Mouse (Mus musculus) cerebellum, postnatal 14 days (tissue): ENCODE data around the gene Dusp1.
A peak's percentile ranks its signal among the peaks of the same experiment; 100 is the strongest.

Experiments used
- DNase-seq, 2 experiments: peaks; one replicate each; pipeline ENCODE4 v3.0.0; 2021; ENCODE audit warnings: mixed read lengths in 2 of 2

Gene Dusp1

DNA sequence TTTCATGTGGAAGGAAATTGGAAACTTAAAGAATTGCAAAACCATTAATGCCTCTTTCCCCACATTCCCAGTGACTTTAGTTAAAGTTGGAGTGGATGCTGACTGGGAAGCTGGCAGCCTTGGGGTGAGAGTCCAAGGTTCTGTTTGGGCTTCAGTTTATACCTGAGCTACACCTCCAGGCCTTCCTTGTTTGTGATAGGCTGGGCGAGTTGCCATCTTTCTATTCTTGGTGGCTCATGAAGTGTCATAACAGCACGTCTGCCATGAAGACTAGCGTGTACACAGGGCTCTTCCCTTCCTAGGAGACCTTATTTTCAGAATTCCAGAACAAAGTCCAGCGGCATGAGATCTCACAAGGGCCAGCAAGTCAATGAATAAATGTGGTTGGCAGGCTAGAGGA, 39.2 kb downstream of the Dusp1 start:
- DNase-seq, result no peak

DNA sequence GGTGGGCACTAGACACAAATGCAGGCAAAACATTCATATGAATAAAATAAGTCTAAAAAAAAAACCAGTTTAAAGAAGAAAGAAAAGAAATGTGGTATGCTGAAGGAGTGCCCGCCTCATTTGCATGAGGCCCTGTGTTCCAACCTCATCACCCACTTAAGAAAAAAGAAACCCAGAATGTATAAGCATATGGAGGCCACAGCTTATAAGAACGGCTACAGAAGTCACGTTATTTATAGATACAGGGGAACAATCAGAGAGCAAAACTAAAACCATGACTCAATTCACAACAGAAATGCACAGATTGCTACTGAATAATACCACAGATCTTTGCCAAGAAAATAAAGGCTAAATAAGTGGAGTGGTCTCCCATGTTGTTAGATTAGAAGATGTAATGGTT, 43.6 kb downstream of the Dusp1 start:
- DNase-seq, result no peak

DNA sequence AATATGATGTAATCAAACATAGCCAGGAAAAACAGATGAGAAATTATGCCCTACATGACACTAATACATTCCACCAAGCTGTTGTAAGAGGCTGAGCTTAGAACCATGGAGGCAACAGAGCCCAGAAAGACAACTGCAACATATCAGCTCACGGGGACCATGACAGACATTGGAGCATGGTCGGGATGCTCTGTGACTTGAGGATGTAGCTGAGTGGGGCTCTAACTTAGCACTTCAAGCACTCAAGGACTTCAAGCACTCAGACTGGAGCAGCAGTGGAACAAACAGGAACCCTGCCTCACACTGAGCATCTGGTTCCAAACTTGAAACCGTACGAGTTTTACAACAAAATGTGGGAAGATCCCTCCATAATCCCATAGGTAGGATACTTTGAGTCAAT, 46.3 kb downstream of the Dusp1 start:
- DNase-seq, result no peak

DNA sequence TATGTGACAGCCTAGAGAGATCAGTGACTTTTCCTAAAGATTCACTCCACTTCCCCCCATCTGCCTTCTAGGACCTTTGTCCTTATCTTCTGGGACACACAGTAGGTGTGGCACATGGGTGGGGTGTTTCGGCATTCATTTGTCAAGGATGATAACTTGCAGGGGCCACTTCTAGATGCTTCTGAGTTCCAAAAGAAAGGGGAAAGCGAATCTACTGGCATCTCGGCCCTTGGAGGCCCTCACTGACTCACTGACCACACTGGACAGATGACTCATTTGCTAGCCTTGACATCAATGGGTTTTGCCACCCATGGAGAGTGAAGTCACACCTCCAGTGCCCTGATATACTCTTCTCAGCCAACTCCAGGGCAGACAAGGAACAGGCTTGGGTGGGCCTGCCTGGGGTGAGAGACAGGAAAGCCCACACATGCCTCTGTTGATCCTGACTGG, 47.3 kb downstream of the Dusp1 start:
- no peak for DNase-seq

DNA sequence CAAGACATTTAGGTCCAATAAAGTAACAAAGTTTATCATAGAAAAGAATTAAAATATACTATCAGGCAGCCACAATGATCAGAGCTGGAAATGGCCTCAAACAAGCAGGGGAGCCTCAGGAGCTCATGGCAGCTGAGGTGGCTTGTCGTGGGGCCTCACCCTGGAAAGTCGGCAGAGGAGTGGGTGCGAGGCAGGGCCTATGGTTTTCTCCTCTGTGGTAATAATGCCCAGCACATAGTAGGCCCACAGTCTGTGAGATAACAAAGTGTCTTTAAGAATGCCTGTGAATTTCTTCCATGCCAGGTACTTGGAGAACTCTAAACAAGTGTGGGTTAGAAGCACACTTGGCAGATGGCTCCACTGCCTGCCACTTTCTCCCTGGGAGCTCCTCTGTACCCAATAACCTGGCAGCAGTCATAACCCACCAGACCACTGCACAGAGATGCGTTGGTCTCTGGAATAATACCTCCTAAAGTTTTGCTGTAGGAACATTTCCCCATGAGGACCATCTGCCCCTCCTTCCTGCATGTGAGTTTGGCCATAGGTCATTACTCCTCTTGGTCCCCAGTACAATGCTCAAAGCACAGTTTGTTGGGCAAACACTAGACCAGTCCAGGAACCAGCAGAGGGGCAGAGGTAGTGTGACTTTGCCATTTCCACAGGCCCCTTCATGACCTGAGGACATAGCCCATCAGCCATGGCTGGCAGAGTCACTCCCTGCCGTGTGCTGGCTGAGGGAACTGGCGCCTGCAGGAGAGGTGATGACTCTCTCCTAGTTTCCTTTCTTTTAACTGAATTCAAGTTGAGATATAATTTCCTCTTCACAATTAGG, 48.3 kb downstream of the Dusp1 start:
- no peak for DNase-seq

DNA sequence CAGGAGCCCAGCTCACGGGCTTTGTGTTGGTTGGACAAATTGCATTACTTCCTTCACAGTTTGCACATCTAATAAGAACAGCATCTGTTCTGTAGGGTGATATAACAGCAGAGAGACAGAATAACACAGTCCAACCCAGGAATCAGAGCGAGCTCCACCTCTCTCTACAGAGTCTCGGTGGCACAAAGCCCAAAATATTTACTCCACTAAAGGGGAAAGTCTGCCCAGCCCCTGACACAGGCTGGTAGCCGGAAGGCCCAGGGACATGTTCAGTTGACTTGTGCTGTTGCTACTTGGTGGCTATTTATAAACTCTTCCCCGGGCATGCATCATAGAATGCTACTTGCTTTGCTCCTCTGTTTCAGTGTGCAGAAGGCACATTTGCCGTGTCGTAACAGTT, 49.0 kb downstream of the Dusp1 start:
- DNase-seq, result no peak

DNA sequence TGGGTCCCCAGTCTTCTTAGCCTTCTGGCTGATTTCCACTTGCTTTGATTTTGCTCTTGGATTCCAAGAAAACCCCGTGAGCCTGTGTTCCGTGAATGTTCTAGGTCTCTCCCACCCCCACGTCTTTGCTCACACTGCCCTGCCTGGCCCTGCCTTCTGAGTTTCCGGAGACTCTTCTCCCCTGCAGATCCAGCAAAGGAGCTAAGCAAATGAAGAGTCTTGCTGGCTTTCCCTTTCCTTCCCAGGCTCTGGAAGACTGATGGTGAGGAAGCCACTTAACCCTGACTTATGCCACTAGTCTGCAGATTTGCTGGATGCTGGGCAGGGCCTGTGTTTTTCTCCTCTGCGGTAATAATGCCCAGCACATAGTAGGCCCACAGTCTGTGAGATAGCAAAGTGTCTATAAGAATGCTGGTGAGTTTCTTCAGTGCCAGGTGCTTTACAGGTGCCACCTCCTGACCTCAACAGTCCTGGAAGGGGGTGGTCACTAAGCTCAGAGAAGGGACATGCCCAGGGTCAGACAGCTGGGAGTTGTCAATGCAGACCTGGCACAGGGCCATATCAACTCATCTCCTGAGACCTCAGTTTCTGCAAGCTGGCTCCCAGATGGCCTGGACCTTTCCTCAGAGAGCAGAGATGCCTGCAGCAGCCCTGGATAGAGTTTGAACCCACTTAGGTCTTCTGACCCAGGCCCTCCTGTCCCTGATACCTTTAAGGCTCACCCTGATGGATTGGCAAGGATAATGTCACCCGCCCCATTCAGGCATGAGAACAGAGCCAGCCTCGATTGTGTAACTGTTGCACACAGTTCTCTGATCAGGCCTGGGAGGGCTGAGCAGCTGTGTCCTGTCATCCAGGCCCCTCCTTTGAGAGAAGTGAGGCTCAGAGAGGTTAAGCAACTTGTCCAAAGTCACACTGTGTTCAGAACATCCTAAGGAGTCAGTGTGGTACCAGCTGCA, 49.8 kb downstream of the Dusp1 start:
- DNase-seq, result no peak

DNA sequence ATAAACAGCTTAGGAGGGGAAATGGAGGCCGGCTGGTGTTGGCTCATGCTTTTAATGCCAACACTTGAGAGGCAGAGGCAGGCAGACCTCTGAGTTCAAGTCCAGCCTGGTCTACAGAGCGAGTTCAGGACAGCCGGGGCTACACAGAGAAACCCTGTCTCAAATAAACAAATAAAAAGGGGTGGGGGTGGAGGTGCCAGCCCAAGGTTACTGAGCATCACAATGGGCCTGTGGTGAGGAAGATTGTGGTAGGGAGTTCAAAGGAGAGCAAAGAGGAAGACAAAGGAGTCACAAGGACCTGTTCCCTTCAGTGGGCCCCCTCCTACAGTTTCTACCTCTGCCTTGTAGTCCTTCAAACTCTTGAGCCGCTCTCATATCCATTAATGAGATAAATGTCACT, 50.7 kb downstream of the Dusp1 start:
- no peak for DNase-seq

DNA sequence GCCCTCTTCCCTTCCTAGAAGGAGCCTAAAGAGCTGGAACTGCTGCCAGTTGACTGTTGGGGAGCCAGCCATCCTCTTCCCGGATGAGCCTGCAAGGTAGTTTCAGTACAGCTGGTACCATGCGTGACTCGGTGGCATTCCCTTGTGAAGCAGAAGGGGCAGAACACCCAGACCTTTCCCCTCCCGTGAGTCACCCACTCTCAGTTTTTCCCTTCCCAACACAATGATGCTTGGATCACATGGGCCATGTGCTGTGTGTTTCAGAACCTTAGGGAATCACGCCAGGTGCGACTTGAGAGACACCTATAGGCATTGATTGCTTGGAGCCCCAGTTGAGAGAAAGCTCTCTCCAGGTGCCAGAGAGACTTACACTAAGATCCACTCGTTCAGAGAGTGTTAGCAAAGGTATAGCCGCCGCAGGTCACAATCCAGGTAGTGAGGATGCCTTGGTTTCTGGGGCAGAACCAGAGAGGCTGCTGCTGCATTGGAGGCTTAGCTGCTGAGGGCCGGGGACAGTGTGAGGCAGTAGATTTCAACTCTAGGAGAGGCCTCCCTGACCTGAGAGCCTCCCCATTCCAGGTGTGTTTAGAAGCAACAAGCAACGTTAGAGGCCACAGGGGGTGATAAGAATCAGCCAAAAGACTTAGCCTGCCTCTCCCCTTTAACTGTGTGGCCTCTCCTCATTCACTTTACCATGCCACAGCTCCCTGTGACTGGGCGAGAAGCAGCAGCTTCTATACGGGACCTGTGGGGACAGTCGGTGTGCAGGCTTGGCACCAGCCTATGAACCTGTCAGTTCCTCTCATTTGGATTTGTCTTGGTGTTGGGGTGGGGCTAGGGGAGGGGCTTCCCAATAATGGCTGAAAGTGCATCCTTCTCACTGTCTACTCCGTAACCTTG, 51.5 kb downstream of the Dusp1 start:
- DNase-seq, result no peak

DNA sequence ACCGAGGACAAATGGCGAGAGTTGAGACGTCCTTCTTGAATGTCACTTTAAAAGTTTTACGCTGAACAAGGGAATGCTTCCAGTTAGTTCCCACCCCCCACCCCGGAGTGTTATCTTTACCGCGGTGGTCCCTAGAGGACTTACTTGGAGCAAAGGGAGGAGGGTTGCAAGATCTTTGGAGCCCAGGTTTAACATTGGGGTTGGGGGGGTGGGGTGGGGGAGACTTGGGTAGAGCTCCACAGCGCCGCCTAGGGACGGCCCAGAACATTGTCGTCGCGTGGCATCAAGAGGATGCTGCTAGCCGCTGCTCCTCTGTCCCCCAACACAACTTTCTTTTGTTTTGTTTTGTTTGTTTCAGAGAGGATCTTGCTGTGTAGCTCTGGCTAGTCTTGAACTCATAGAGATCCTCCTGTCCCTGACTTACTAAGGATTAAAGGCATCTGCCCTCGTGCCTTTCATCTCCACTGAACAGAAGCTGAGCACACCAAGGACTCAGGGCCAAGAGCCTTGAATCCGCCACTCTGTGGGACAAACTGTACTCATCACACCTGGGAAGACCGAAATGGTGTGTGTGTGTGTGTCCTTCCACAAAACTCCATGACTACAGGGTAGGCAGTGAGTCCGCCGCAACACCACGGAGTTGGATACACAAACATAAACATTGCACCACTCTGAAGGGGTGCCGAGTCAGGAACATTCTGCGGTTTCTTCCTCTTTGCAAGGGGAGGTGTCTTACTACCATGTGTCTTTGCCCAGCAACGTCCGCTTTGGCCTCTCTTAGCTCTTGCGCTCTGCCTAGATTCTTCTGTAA, 52.8 kb downstream of the Dusp1 start:
- DNase-seq, result peak; percentile 85 to 87

DNA sequence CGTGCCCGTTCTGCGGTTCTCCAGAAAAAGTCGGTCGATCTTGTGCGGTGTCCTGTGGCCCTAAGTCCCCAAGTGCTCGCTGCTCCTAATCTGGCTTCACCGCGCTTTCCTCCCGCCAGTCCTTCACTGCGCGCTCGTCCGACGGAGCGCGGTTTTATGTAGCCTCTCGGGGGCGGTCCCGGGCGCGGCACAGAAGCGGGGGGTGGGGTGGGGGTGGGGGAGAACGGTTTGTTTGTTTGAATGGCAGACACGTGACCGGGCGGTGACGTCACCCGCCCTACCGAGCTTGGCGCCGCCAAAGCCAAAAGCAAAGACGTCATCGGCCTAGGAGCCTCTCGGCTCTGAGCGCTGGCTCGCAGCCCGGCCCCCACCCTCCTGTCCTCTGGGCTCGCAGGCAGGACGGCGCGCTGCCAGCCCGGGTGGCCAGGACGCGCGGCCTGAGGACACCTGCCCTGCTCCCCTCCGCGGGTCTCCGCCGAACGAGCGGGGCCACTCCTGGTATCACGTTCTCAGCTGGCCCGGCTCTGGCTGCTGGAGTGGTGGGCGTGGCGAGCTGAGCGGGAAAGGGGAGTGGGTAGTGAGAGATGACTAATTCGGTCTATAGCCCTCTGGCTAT, 53.5 kb downstream of the Dusp1 start:
- DNase-seq, result peak; percentile 99

DNA sequence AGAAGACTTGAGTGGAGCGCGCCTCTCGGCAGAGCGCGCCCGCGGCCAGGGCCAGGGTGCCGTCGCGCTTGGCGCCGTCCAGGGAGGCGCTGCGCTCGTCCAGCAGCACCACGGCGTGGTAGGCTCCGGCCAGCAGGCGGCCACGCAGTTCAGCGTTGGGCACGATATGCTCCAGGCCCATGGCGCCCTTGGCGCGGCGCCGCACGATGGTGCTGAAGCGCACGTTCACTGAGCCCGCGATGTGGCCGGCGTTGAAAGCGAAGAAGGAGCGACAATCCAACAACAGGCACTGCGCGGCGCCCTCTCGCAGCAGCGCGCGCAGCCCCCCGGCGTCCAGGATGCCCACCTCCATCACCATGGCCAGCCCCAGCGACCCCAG, 54.0 kb downstream of the Dusp1 start:
- DNase-seq, result peak; percentile 89 to 90

DNA sequence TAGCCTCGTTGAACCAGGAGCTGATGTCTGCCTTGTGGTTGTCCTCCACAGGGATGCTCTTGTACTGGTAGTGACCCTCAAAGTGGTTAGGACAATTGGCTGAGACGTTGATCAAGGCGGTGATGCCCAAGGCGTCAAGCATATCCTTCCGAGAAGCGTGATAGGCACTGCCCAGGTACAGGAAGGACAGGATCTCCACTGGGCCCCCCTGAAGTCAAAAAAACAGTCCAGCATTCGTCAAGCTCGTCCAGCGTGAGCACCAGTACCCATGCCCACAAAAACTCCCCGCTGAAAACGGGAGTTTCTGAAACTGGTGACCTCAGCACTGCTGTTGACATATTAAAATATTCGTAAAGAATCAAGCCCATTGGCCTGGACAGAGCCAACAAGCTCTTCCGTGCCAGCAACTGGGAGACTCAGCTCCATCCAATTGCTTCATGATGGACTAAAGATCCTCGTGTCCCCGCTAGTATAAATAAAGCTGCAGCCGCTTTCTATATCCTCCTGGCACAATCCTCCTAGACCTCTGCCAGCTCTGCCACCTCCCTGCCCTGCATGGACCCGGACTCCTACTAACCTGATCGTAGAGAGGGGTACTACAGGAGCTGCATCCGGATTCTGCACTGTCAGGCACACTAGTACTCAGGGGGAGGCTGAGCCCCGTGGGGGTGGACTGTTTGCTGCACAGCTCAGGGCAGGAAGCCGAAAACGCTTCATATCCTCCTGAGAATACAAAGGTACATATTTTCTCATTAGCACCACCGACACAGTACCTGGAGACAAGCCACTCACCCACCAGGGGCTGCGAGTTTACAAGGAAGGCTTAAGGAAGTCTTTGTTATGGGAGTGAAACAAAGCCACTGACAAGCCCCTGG, 54.7 kb downstream of the Dusp1 start:
- peak; percentile 70 to 71 for DNase-seq

DNA sequence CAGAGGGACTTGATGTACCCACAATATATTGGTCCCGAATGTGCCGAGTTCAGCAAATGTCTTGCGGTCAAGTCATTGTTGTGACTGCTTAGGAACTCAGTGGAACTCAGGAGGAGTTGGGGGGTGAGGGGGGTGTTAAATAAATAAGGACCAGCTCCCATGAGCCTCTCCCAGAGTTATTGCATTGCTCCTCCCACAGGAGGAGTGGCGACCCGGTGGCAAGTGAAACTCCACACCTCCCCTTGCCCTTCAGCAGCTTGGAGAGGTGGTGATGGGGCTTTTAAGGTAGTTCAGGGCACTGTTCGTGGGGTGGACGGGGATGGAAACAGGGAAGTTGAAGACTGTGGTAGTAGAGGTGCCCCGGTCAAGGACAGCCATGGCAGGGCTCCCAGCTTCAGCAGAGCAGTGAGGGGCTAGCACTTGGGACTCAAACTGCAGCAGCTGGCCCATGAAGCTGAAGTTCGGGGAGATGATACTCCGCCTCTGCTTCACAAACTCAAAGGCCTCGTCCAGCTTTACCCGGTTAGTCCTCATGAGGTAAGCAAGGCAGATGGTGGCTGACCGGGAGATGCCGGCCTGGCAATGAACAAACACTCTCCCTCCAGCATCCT, 55.8 kb downstream of the Dusp1 start:
- peak in 1 of 2 experiments; percentile 60 for DNase-seq

DNA sequence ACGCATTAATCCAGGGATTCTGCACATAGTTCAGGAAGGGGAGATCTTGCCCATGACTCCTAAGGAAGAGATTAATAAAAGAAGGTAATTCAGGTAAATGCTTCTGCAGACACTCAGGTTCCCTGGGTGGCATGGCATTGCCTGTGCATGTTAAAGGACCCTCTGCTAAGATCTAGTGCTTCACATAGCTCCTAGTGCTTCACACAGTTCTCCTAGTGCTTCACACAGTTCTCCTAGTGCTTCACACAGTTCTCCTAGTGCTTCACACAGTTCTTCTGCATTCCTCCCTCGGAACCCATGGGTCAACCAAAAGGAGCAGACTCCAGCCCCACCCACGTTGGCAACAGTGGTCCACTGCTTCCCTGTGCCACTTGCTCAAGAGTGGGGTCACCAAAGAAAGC, 56.7 kb downstream of the Dusp1 start:
- no peak for DNase-seq

DNA sequence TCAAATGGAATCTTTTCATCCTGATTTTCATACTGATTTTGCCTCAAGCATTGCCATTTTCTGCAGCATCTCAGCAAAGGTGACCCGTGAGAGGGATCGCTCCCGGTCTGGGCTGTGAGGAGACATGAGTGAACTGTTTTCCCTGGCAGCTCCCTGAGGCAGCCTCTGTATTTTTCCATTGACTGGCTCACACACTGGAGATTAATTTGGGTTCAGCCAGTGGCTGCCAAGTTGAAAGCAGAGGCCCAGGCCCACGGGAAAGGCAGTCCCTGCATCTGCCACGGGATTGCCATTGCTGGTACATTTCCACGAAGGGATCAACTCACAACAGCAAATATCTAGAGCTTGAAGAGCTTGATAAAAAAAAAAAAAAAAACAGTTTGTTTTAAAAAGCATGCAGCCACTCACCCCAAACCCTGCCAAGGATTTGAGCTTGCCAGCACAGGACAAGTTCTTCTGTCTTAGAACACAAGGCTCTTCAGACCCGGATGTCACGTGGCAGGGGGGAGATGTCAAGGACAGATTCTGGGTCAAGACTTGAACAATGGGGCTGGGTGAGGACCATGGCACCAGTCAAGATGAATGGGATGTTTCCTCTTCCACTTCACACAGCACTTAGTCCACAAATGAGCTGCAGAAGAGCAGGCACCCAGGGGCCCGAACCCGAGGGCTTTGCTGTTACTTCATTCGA, 57.8 kb downstream of the Dusp1 start:
- DNase-seq, result peak; percentile 42 to 60

DNA sequence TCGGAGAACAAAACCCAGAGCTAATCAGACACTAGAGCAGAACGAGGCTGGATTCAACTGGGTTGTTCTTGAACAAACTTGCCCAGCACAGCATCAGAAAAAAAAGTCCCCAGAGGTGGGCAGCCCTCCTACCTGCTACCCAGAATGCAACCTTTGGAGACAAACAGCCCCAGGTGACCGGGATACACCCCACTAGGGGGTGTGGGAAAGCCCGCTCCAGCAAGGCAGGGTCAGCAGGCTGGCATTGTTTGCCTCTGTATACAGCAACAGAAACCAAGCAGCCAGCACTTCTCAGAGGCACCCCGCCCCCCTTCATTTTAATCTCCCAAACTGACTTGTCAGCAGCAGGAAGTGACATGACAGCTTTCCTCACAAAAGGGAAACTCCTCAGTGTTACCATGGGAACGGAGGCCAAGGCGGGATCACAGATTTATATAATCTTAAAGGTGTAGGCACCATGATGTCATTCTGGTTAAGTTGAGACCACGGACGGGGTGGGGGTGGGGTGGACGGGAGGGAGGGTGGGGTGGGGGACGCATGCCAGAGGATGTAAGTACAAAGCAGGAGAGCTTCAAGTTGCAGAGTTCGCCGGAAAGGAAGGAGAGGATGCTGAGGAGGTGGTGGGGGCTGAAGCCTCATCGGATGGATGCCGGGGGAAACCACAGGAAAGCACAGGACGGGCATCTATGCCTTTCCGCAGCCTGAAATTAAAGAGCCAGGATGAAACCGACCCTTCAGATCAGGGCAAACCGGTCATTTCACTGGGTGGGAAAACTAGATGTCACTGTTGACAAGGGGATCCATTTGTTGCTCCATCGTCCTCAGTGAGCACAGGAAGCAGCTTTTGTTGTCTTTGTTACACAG, 58.9 kb downstream of the Dusp1 start:
- DNase-seq, result peak; percentile 71 to 79

DNA sequence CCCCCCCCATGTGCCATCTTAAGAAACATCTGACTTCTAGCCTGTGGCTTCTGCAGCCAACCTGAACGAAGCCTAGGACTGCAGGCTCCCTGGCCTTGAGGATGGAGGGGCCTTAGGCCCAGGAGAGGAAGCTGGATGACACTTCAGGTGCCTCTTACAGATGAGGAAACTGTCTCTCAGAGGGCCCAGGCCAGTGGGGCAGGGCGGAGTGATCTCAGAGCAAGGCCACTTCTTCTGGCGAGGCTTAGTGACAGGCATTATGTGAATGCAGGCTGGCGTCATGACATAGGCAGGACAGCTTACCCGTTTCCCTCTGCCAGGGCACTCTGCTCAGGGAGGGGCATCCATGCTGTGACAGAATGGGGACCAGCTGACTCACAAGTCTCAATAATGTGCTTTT, 60.1 kb downstream of the Dusp1 start:
- DNase-seq, result no peak
